In genomic region chr5:39639438-39640177, GRCm38 (mm10) we compare ENCODE assay signal across 8 mouse cellular contexts.
DNase-seq lines count a peak whose midpoint lies in the region; ATAC-seq and TF ChIP-seq lines count a peak whose summit lies in the region.

No protein-coding gene starts in this region.

- H3K4me1 ChIP-seq in intestine, embryonic 14.5 days (replicated peaks; ENCODE audit: control insufficient read depth, insufficient read depth, low read length): no peaks in the 10 kb centered on the region; the same call in 1 of the 2 replicates
- H3K4me1 ChIP-seq in intestine, embryonic 15.5 days (replicated peaks): no peaks in the 10 kb centered on the region; the same call in 1 of the 2 replicates
- H3K4me1 ChIP-seq in hindbrain, embryonic 11.5 days (replicated peaks; ENCODE audit: control insufficient read depth, insufficient read depth, low read length): no peaks in the 10 kb centered on the region
- H3K4me1 ChIP-seq in neural tube, embryonic 11.5 days (ENCODE audit: control insufficient read depth, insufficient read depth, low read length): peaks cover 3% of the 10 kb centered on the region; the same call in 1 of the 2 replicates

- ATAC-seq in intestine, embryonic 14.5 days (replicated peaks; ENCODE audit: low FRiP score, low TSS enrichment, low read depth): no peak
- ATAC-seq in intestine, embryonic 15.5 days: no peak
- ATAC-seq in Patski: peak; percentile 31
- no peak for ATAC-seq in hindbrain, embryonic 11.5 days (ENCODE audit: low FRiP score)
- no peak for ATAC-seq in neural tube, embryonic 11.5 days (ENCODE audit: insufficient read depth, low FRiP score, low TSS enrichment)

- peaks cover 14% of the 10 kb centered on the region; the same call in 1 of the 2 replicates for H3K27me3 ChIP-seq in intestine, embryonic 14.5 days (replicated peaks; ENCODE audit: control insufficient read depth, insufficient read depth, low read length)
- 0 out of 2 replicates have a peak, but pooled peaks cover 4% of the 10 kb centered on the region for H3K27me3 ChIP-seq in intestine, embryonic 15.5 days (replicated peaks)
- H3K27me3 ChIP-seq in Patski: no peaks in the 10 kb centered on the region
- peaks cover 8% of the 10 kb centered on the region for H3K27me3 ChIP-seq in hindbrain, embryonic 11.5 days (ENCODE audit: control insufficient read depth, insufficient read depth, low read length)
- peaks cover 8% of the 10 kb centered on the region; the same call in 1 of the 2 replicates for H3K27me3 ChIP-seq in neural tube, embryonic 11.5 days (ENCODE audit: control insufficient read depth, insufficient read depth, low read length)

- intact Hi-C loops in left cerebral cortex, postnatal 14 days (cut with DNase I): loop anchor here (2.0 to 10.0 kb wide), 4 partner anchors 315 to 857 kb away; no protein-coding TSS in a partner anchor

- no peak overlapping the region for H3K27ac ChIP-seq in intestine, embryonic 14.5 days (ENCODE audit: low read depth)
- H3K27ac ChIP-seq in intestine, embryonic 15.5 days: no peak overlapping the region
- no peak overlapping the region for H3K27ac ChIP-seq in hindbrain, embryonic 11.5 days (ENCODE audit: low read depth, low read length)
- no peak overlapping the region for H3K27ac ChIP-seq in neural tube, embryonic 11.5 days (ENCODE audit: low read depth, low read length)

- WGBS in intestine, embryonic 14.5 days: 41% methylated on average over 10 of the region's 10 CpGs
- 41% methylated on average over 10 of the region's 10 CpGs for WGBS in intestine, embryonic 15.5 days
- WGBS in hindbrain, embryonic 11.5 days: 51% methylated on average over 10 of the region's 10 CpGs
- 52% methylated on average over 10 of the region's 10 CpGs for WGBS in neural tube, embryonic 11.5 days

- in situ Hi-C loops in Patski (cut with MboI; ENCODE audit: low pct_unique_long_range_greater_than_20kb): loop anchor here (5.0 to 10.0 kb wide), 6 partner anchors 222 to 852 kb away; no protein-coding TSS in a partner anchor

- peak; percentile 91 for TF ChIP-seq CTCF in Patski (IDR thresholded peaks at IDR 0.05)

- no peak overlapping the region for H3K4me2 ChIP-seq in intestine, embryonic 14.5 days (ENCODE audit: low read length)
- H3K4me2 ChIP-seq in intestine, embryonic 15.5 days (replicated peaks): no peak overlapping the region
- H3K4me2 ChIP-seq in hindbrain, embryonic 11.5 days (replicated peaks; ENCODE audit: low read depth, low read length): no peak overlapping the region
- H3K4me2 ChIP-seq in neural tube, embryonic 11.5 days (ENCODE audit: low read depth): no peak overlapping the region

- CTCF ChIA-PET in Patski (lab: Charles Lee): interaction anchor here (0.8 to 1.6 kb wide), 20 partner anchors 13 to 867 kb away, joined by 3 to 9 read pairs (median 3); no protein-coding TSS in a partner anchor

- H3K4me3 ChIP-seq in intestine, embryonic 14.5 days (ENCODE audit: low read depth, low read length): no peak overlapping the region
- H3K4me3 ChIP-seq in intestine, embryonic 15.5 days (replicated peaks): no peak overlapping the region
- no peak overlapping the region for H3K4me3 ChIP-seq in hindbrain, embryonic 11.5 days (ENCODE audit: low read depth, low read length)
- H3K4me3 ChIP-seq in neural tube, embryonic 11.5 days (ENCODE audit: low read depth, low read length): no peak overlapping the region

- peak; percentile 84 for DNase-seq in intestine, embryonic 14.5 days (ENCODE audit: low spot score)
- no peak for DNase-seq in Patski (ENCODE audit: low read depth, low spot score)
- peak; percentile 83 for DNase-seq in embryo, embryonic 10 days (ENCODE audit: low spot score)
- DNase-seq in hindbrain, embryonic 11.5 days (ENCODE audit: low spot score): peak; percentile 79
- peak; percentile 83 to 88 for DNase-seq in left cerebral cortex, postnatal 14 days (ENCODE audit: low spot score in 2 of 2)
- DNase-seq in neural tube, embryonic 11.5 days (ENCODE audit: low spot score): peak; percentile 68
- DNase-seq in urinary bladder, postnatal 4 days (ENCODE audit: low spot score in 2 of 2): peak; percentile 48 to 75

- H3K9ac ChIP-seq in intestine, embryonic 14.5 days (ENCODE audit: low read length): no peak overlapping the region
- H3K9ac ChIP-seq in intestine, embryonic 15.5 days: no peak overlapping the region
- H3K9ac ChIP-seq in hindbrain, embryonic 11.5 days (ENCODE audit: low read depth, low read length): no peak overlapping the region
- H3K9ac ChIP-seq in neural tube, embryonic 11.5 days (ENCODE audit: low read length): no peak overlapping the region

- H3K9me3 ChIP-seq in intestine, embryonic 14.5 days (ENCODE audit: control insufficient read depth, low read length): no peaks in the 10 kb centered on the region
- H3K9me3 ChIP-seq in intestine, embryonic 15.5 days: no peaks in the 10 kb centered on the region
- no peaks in the 10 kb centered on the region for H3K9me3 ChIP-seq in hindbrain, embryonic 11.5 days (ENCODE audit: control insufficient read depth, low read length)
- H3K9me3 ChIP-seq in neural tube, embryonic 11.5 days (ENCODE audit: control insufficient read depth, low read length): no peaks in the 10 kb centered on the region

- POLR2A ChIA-PET in Patski (lab: Charles Lee): no interaction called here

- H3K36me3 ChIP-seq in intestine, embryonic 14.5 days (ENCODE audit: control insufficient read depth, insufficient read depth, low read length): no peaks in the 10 kb centered on the region
- H3K36me3 ChIP-seq in intestine, embryonic 15.5 days: no peaks in the 10 kb centered on the region
- H3K36me3 ChIP-seq in hindbrain, embryonic 11.5 days (ENCODE audit: control insufficient read depth, insufficient read depth, low read length): no peaks in the 10 kb centered on the region
- no peaks in the 10 kb centered on the region for H3K36me3 ChIP-seq in neural tube, embryonic 11.5 days (ENCODE audit: control insufficient read depth, insufficient read depth, low read length)
